Mouse (Mus musculus): ENCODE data around the gene Rtn4rl2. TPM values are rescaled to one million over a fixed set of nuclear protein-coding genes. Genes with fewer than 3 reads are reported as not detected.

The Rtn4rl2 gene
- 2.4 and 2.7 TPM in 2 replicates for polyA plus RNA-seq (2012; rRNA removed)

- Histone ChIP-seq H3K4me3 (ENCODE audit: control insufficient read depth, low read depth, low read length) (peak within 1 kb of the TSS; percentile 43), H3K4me1 (ENCODE audit: control insufficient read depth, insufficient read depth, low read length) (peaks cover 23% of the 10 kb centered on the region), H3K36me3 (ENCODE audit: control insufficient read depth, insufficient read depth, low read length) (no peaks in the 10 kb centered on the region), H3K27me3 (ENCODE audit: control insufficient read depth, insufficient read depth, low read length) (no peaks in the 10 kb centered on the region), H3K27ac (ENCODE audit: control insufficient read depth, insufficient read depth, low read depth, low read length) (no peak within 1 kb of the TSS)
- no peak for TF ChIP-seq POLR2A (IDR thresholded peaks at IDR 0.05; ENCODE audit: control insufficient read depth, low read depth, low read length)
- no peak for TF ChIP-seq CTCF (IDR thresholded peaks at IDR 0.05; ENCODE audit: control insufficient read depth, insufficient read depth, insufficient replicate concordance, low read depth, low read length)
These were observed at the start of gene Rtn4rl2 for GRCm38 (mm10) chr2:84886234-84886731. Rtn4rl2 (minus strand) TSS chr2:84886710.

GRCm38 (mm10) chr2:84935065-84935464 is 48.6 kb upstream of the Rtn4rl2 start:
- Histone ChIP-seq H3K36me3 (ENCODE audit: control insufficient read depth, insufficient read depth, low read length) (no peaks in the 10 kb centered on the region), H3K27ac (ENCODE audit: control insufficient read depth, insufficient read depth, low read depth, low read length) (no peak overlapping the region), H3K4me1 (ENCODE audit: control insufficient read depth, insufficient read depth, low read length) (peaks cover 15% of the 10 kb centered on the region), H3K4me3 (ENCODE audit: control insufficient read depth, low read depth, low read length) (no peak overlapping the region), H3K27me3 (ENCODE audit: control insufficient read depth, insufficient read depth, low read length) (no peaks in the 10 kb centered on the region)
- no peak for TF ChIP-seq CTCF (IDR thresholded peaks at IDR 0.05; ENCODE audit: control insufficient read depth, insufficient read depth, insufficient replicate concordance, low read depth, low read length)
- no peak for TF ChIP-seq POLR2A (IDR thresholded peaks at IDR 0.05; ENCODE audit: control insufficient read depth, low read depth, low read length)

GRCm38 (mm10) chr2:84934649-84935007 is 48.1 kb upstream of the Rtn4rl2 start:
- Histone ChIP-seq H3K27me3 (ENCODE audit: control insufficient read depth, insufficient read depth, low read length) (no peaks in the 10 kb centered on the region), H3K4me3 (ENCODE audit: control insufficient read depth, low read depth, low read length) (no peak overlapping the region), H3K36me3 (ENCODE audit: control insufficient read depth, insufficient read depth, low read length) (no peaks in the 10 kb centered on the region), H3K4me1 (ENCODE audit: control insufficient read depth, insufficient read depth, low read length) (peaks cover 15% of the 10 kb centered on the region), H3K27ac (ENCODE audit: control insufficient read depth, insufficient read depth, low read depth, low read length) (no peak overlapping the region)
- no peak for TF ChIP-seq CTCF (IDR thresholded peaks at IDR 0.05; ENCODE audit: control insufficient read depth, insufficient read depth, insufficient replicate concordance, low read depth, low read length)
- no peak for TF ChIP-seq POLR2A (IDR thresholded peaks at IDR 0.05; ENCODE audit: control insufficient read depth, low read depth, low read length)

- Histone ChIP-seq H3K27me3 (ENCODE audit: control insufficient read depth, insufficient read depth, low read length) (no peaks in the 10 kb centered on the region), H3K36me3 (ENCODE audit: control insufficient read depth, insufficient read depth, low read length) (no peaks in the 10 kb centered on the region), H3K27ac (ENCODE audit: control insufficient read depth, insufficient read depth, low read depth, low read length) (no peak overlapping the region), H3K4me1 (ENCODE audit: control insufficient read depth, insufficient read depth, low read length) (peaks cover 15% of the 10 kb centered on the region), H3K4me3 (ENCODE audit: control insufficient read depth, low read depth, low read length) (no peak overlapping the region)
- no peak for TF ChIP-seq CTCF (IDR thresholded peaks at IDR 0.05; ENCODE audit: control insufficient read depth, insufficient read depth, insufficient replicate concordance, low read depth, low read length)
- TF ChIP-seq POLR2A (IDR thresholded peaks at IDR 0.05; ENCODE audit: control insufficient read depth, low read depth, low read length): no peak
These were observed 47.6 kb upstream of the Rtn4rl2 start for GRCm38 (mm10) chr2:84933992-84934648.

- Histone ChIP-seq H3K27ac (ENCODE audit: control insufficient read depth, insufficient read depth, low read depth, low read length) (no peak overlapping the region), H3K27me3 (ENCODE audit: control insufficient read depth, insufficient read depth, low read length) (no peaks in the 10 kb centered on the region), H3K4me3 (ENCODE audit: control insufficient read depth, low read depth, low read length) (no peak overlapping the region), H3K36me3 (ENCODE audit: control insufficient read depth, insufficient read depth, low read length) (no peaks in the 10 kb centered on the region), H3K4me1 (ENCODE audit: control insufficient read depth, insufficient read depth, low read length) (no peaks in the 10 kb centered on the region)
- no peak for TF ChIP-seq POLR2A (IDR thresholded peaks at IDR 0.05; ENCODE audit: control insufficient read depth, low read depth, low read length)
- no peak for TF ChIP-seq CTCF (IDR thresholded peaks at IDR 0.05; ENCODE audit: control insufficient read depth, insufficient read depth, insufficient replicate concordance, low read depth, low read length)
These were observed 43.7 kb upstream of the Rtn4rl2 start for GRCm38 (mm10) chr2:84930186-84930585.

GRCm38 (mm10) chr2:84919601-84920108 is 33.1 kb upstream of the Rtn4rl2 start:
- Histone ChIP-seq H3K4me1 (ENCODE audit: control insufficient read depth, insufficient read depth, low read length) (no peaks in the 10 kb centered on the region), H3K27me3 (ENCODE audit: control insufficient read depth, insufficient read depth, low read length) (no peaks in the 10 kb centered on the region), H3K36me3 (ENCODE audit: control insufficient read depth, insufficient read depth, low read length) (no peaks in the 10 kb centered on the region), H3K27ac (ENCODE audit: control insufficient read depth, insufficient read depth, low read depth, low read length) (no peak overlapping the region), H3K4me3 (ENCODE audit: control insufficient read depth, low read depth, low read length) (no peak overlapping the region)
- TF ChIP-seq POLR2A (IDR thresholded peaks at IDR 0.05; ENCODE audit: control insufficient read depth, low read depth, low read length) (no peak), CTCF (IDR thresholded peaks at IDR 0.05; ENCODE audit: control insufficient read depth, insufficient read depth, insufficient replicate concordance, low read depth, low read length) (no peak)

- Histone ChIP-seq H3K27ac (ENCODE audit: control insufficient read depth, insufficient read depth, low read depth, low read length) (no peak overlapping the region), H3K4me1 (ENCODE audit: control insufficient read depth, insufficient read depth, low read length) (no peaks in the 10 kb centered on the region), H3K36me3 (ENCODE audit: control insufficient read depth, insufficient read depth, low read length) (no peaks in the 10 kb centered on the region), H3K27me3 (ENCODE audit: control insufficient read depth, insufficient read depth, low read length) (no peaks in the 10 kb centered on the region), H3K4me3 (ENCODE audit: control insufficient read depth, low read depth, low read length) (no peak overlapping the region)
- no peak for TF ChIP-seq POLR2A (IDR thresholded peaks at IDR 0.05; ENCODE audit: control insufficient read depth, low read depth, low read length)
- TF ChIP-seq CTCF (IDR thresholded peaks at IDR 0.05; ENCODE audit: control insufficient read depth, insufficient read depth, insufficient replicate concordance, low read depth, low read length): no peak
These were observed 31.7 kb upstream of the Rtn4rl2 start for GRCm38 (mm10) chr2:84918188-84918587.
